Mouse (Mus musculus) neutrophil, adult 5-6 weeks (primary cell): ENCODE results near the gene Rpl26. TPM values are rescaled to one million over a fixed set of nuclear protein-coding genes. Genes with fewer than 3 reads are reported as not detected.
A peak's percentile ranks its signal among the peaks of the same experiment; 100 is the strongest.
"Not testable (repeated sequence)": the region's sequence is repeated elsewhere in the genome, so short reads cannot be mapped to it uniquely, and the experiment has no call there.

Experiments
- ATAC-seq: fragments of 151-379, 151-347 bp; 2 replicates; pipeline ENCODE4 v1.8.0; 2017; ENCODE audit warnings: mild to moderate bottlenecking, moderate TSS enrichment; ENCODE audit not compliant: insufficient number of reproducible peaks, poor library complexity, low FRiP score, severe bottlenecking; ENCODE audit errors: extremely low read depth
- total RNA-seq: library from RNA; stranded (forward); fragments of 200-1000 nt; gene quantifications from 2 replicates; pipeline ENCODE4 v1.2.3, GENCODE M21; 2017

The Rpl26 gene
- total RNA-seq, 1 experiment from 2014 or later = 2,386 TPM

DNA sequence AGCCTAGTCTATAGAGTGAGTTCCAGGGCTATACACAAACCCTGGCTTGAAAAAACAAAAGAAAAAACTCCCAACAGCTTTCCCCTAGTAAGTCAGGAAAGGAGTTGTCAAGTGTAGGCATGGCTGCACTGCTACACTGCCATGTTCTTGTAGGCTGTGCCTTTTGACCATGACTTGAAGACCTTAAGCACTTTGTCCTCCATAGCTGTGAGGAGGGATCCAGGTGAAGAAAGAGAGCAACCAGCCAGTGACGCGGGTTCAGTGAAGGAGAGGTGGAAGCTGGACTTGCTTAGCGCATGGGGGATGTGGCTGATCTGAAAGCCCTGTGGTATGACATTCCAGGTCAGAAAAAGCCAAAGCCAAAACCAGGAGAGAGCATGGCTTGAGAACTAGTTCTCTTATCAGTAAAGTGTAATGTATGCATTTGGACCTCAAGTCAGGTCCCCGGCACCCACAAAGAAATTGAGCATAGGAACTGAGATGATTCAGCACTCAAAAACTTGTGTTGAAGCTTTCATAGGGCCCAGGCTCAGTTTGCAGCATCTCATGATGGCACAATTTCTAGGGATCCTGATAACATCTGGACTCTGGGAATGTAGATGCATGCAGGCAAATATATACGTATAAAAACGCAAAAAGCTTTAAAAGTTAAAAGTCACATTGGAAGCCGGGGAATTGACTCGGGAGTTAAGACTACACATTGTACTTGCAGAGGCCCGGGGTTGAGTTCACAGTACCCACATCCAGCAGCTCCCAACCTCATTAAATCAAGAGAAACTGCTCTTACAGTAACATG is 4.5 kb downstream of the Rpl26 start:
- no peak for ATAC-seq

DNA sequence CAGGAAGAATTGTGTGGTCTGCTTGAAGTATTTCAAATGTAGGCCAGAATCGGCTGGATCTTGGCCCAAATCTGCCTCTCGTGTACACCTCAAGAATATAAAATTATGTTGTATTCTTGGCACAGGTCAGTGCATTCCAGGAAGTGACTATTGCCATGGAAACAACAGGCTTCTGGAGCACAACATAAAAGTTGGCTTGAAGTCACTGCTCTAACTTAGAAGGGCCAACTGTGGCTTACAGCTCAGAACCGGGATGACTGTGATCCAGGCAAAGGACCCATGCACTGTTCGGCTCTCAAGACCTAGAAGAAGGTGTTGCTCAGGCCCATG is 5.0 kb downstream of the Rpl26 start:
- no peak for ATAC-seq

DNA sequence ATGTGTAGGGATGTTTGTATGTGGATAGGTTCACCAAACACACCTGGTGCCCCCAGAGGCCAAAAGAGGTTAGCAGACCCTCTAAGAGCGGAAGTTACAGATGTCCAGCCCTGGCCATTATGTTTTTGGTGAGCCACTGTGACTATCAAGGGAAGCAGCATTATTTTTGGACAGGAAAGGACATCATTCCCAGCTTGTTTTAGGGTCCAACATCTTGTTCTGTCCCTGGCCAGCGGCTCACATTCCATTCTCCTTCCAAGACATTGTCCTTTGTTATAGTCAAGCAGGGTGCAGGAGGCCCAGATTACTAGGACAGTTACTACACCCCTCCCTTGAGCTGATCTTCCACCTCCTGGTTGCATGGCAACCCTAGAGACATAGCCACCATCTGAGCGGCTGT is 5.9 kb downstream of the Rpl26 start:
- no peak for ATAC-seq

DNA sequence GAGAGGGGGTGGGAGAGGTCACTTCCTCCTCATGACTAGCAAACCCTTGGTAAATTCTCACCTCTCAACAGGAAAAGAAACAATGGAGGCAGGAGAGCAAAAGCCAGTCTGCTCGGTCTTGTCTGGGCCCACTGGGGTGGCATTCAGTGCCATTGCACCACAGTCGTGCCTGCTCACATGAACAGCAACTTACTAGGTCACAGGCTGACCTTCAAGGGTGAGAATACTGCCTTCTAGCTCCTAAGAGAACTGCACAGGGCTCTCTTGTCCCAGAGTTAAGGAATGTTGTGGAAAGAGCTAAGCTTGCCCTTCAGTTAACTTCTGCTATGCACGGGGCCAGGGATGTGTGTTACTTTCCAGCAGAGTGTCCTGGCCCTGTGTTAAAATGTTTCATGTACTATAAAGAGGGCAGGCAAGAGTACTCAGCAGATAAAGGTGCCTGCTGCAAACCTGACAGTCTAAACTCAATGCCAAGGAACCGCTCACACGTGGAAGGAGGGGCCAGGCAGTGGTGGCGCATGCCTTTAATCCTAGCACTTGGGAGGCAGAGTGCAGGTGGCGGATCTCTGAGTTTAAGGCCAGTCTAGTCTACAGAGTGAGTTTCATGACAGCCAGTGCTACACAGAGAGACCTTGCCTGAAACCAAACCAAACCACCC is 7.6 kb downstream of the Rpl26 start:
- no peak for ATAC-seq

DNA sequence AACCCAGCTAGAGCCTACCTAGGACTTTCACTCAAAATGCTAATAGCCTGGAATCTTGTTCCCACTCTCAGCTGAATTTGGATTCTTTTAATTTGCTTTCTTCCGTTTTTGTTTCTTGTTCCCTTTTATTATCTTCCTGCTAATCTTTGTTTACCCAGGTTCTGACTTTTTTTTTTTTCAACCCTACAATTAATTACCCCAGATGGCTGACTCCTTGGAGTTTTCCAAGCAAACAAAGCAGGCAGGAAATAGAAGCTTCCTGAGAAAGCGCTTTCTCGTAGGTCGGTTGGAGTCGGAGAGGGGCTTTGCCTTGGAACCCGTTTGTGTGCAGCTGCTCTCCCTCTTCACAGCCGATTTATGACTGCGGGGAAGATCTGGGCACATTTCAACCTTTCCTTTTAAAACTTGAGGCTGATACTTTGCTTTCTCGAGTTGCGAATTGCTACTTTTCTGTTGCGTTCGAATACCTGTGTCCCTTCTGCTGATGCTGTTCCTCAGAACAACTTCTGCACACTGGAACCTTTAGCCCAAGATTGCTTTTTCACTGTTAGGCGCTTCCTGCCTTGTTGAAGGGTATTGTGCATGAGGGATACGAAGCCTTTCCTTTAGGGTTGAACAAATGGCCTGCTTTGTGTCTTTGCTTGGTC is 10.3 kb downstream of the Rpl26 start:
- ATAC-seq = no peak

DNA sequence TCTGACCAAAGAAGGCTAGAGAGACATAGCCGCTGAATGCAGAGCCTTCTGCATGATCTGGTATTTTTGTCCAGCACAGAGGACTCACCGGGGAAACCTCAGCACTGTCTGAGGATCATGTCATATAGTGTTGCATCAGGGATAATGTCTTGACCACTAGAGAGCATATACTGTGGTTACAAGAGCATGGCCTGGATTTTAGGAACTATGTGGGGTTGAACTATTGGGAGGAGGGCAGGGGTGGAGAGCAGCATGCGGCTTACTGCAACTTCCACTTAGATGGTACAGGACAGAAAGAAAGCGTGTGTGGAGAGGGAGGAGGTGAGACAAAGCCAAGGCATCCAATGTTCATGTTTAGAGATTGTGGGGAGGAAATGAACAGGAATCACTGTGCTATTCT is 13.2 kb downstream of the Rpl26 start:
- ATAC-seq = no peak

DNA sequence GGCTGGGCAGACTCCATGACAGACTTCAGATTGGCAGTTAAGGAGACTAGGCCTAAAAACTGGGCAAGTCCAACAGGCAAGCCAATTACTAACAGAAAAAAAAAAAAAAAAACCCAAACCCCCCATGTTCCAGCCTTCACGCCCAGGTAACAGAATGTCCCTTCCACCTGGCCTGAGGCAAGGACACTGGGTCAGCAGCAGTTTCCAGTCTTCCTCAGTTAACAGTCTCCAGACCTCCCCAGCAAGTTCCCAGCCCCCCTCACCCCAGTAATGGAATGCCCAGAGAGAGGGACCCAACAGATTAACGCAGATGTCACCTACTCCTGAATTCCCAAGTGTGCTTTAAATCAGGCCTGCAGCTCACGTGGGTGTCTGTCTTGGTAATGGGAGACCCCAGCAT is 21.8 kb downstream of the Rpl26 start:
- ATAC-seq = no peak

DNA sequence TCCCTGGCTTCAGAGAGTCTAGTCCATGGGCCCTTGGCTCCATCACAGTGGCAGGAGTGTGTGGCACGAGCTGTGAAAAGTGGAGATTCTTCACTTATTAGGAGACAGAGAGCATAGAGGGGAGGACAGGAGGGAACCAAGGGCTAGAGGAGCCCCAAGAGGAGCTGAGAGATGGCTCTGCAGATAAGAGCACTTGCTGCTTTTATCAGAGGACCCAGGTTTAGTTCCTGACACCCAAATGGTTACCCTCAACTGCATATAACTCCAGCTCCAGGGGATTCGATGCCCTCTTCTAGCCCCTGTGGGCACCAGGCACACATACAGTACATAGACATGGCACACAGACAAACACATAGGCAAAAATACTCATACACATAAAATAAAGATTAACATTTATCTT is 23.4 kb downstream of the Rpl26 start:
- ATAC-seq = no peak

DNA sequence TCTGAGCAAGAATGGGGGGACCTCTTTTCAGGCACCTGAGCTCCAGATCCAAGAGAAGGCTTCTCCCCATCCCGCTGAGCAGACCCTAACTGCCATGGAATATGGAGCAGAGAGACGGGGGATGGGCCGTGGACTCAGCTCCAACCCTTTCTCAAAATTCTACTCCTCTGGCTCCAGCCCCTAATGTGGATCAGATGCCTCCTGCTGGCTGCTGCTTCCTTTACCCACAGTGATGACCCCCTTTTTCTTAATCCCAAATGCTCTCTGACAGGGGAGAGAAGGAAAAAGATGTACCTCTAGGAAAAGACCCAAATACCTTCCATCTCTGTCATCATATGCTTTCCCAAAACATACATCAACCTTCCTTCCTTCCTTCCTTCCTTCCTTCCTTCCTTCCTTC is 25.6 kb downstream of the Rpl26 start, which contains the start of gene Odf4:
Odf4 (minus strand) TSS at position 101 of the 400 bp plus-strand sequence.
- ATAC-seq = no peak

DNA sequence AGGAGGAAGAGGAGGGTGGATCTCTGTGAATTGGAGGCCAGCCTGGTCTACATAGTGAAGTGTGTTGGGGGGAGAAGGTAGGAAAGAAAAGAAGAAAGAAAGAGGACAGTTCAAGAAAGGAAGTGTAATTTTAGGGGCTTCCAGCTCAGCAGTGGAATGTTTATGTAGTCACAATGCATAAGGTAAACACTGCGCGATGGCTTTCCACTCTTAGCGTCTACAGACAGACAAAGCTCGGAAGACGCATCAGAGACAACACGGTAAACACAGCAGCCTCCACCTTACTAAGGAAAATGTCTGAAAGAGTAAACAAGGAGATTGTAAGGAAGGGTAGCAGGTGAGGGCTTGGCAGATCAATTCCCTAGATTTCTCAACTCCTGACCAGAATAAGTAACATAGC is 28.6 kb downstream of the Rpl26 start:
- ATAC-seq = no peak

DNA sequence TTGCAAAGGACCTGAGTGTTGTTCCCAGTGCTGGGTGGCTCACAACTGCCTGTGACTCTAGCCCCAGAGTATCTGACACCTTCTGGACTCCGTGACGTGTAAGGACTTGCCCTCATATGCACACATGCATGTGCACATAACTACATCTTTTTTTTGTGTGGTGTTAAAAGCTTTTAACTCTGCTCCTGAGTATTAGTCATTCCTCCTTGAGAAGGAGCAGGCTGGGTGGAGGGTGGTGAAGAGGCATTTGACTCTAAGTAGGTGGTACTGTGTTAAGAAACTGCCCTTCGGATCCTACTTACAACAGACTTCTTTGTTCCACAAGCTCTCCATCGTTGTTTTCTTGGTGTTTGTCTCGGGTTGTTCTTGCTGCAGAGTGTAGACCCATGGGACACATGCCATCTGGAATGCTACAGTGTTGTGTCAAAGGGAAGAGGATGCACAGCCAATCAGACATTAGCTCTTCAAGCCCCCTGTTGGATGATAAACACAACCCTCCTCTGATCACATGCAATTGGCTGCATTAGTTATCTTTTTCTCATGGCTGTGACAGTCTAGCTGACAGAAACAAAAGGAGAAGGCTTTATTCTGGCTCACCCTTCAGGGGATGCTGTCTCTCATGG is 32.6 kb downstream of the Rpl26 start:
- ATAC-seq = 0 out of 2 replicates have a peak, but pooled peaks have one; percentile 23

DNA sequence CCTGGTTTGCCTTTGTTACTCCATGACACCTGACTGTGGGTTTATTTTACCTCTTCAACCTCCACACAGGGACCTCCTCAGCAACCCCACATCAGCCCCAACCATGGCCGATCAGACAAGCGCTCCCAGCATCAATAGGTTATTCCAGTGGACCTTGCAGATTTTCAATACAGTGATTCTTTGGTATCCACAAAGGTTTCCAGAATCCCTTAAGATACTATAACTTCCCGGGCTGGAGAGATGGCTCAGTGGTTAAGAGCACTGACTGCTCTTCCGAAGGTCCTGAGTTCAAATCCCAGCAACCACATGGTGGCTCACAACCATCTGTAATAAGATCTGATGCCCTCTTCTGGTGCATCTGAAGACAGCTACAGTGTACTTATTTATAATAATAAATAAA is 35.6 kb downstream of the Rpl26 start:
- not testable (repeated sequence) for ATAC-seq

DNA sequence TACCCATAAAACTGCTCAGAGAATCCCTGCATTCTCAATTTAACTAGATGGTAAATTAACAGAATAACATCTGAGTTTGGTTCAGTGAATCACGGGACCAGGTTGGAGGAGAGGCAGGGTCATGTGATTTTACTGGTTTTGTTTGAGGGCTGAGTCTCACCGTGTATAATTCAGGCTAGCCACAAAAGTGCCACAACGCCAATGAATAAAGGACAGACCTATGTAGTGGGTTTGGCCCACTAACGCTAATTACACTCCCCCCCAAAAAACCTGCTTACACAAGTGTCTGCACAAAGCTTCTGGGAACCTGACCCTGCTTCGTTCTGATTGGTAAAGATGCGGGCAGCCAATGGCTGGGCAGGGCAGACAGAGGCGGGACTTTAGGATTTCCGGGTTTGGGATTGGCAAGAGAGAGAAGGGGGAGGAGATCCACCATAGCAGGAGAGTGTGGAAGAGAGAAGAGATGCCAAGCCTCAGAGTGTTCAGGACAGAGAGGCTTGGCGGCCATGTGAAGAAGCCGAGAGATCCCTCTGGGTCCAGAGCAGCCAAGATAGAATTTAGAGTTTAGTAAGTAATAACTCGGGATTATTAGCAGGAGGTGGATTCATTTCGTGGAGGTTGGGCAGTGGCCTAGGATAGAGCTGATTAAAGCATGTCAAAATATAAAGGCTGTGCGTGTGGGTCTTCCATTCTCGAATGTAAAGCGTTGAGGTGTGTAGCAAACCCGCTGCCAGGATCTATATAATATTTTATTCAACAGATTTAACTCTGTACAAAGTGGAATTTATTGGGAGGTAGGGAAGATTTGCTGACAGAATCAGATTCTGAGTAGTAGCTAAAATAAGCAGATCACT is 38.3 kb downstream of the Rpl26 start:
- peak; percentile 91 for ATAC-seq

DNA sequence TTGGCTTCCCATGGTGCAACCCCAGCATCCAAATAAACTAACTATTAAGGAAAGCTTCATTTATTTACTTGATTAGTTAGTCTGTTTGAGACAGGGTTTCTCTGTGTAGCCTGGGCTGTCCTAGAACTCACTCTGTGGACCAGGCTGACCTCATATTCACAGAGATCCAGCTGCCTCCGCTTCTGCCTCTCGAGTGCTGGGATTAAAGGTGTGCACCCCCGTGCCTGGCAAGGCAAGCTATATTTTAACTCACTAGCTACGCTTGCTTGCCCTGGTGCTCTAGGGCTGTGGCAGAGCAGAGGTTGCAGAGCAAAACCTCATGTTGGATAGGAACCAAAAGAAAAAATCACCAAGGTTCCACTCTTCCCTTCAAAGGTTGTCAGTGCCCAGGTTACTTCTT is 39.1 kb downstream of the Rpl26 start:
- ATAC-seq = no peak

DNA sequence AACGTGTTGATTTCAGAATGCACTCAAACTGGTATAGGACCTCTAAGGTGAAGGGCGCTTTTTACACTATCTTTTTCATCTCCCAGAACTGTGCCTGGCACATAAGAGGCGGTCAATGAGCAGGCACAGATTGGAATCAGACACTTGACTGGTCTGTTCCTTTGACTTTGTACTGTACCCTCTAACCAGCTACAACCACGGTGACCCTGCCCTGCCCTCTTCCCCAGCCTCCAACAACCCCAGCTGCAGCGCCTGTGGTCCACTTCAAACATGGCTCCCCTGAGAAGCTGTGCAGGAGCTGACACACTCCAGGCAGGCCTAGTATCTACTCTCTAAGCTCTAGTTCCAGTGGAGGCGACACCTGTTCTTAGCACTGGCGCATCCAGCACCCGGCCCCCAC is 41.3 kb downstream of the Rpl26 start:
- no peak for ATAC-seq

DNA sequence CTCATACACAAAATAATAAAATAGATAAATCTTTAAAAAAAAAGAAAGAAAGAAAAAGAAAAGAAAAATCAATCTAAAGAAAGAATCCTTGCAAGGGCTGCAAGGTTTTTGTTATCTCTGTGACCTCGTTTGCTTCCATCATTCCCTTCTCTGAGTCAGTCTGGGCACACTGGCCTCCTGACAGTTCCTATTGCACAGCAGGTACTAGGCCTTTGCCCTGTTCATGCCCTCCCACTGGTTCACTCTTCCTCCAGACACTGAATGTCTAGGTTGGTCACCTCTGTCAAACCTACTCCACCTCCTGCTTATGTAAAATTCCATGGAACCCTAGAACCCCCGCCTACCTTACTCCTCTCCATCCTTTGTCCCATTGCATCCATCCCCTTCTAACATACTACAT is 43.9 kb downstream of the Rpl26 start:
- ATAC-seq = no peak

DNA sequence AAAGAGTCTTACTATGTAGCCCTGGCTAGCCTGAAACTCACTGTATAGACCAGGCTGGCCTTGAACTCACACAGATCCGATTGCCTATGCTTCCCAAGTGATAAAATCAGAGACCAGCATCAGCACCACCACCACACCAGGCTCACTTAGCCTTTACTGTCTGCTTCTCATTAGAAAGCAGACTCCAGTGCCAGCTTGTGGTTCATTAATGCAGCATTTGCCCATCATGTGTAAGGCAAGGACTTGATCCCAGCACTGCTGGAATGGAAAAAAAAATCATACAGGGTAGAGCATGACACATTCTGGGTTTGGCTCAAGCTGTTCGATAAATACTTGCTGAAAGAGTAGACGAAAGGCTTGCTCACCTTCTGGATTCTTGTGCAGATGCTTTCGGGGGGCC is 44.6 kb downstream of the Rpl26 start:
- no peak for ATAC-seq

DNA sequence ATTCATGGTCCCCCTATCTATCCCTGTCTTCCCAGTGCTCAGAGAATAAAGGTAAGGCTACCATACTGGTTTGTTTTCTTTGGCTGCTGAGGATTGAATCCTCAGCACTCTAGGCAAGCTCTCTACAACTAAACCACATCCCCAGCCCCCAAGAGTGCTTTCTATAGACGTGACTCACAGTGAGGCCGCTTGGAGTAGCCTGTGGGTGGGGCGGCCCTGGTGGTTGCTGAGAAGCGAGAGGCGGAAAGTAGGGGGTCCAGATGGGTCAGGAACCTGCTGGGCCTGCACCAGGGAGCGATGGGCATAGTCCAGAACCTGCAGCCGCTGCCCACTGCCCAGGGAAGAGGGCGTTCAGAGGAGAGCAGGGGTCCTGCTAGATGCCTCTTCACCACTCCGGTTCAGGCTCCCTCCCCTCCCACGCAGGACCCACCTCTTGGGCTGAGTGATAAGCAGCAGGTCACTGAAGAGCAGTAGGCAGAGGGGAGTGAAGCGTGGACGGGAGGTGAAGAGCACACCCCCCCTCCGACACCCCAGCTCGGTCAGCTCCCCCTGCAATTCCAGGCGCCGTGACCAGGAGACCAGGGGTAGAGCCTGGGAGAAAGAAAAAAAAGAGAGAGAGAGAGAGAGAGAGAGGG is 45.5 kb downstream of the Rpl26 start:
- ATAC-seq = no peak
